21 mouse cellular contexts compared by ENCODE assay signal in the genomic region with DNA sequence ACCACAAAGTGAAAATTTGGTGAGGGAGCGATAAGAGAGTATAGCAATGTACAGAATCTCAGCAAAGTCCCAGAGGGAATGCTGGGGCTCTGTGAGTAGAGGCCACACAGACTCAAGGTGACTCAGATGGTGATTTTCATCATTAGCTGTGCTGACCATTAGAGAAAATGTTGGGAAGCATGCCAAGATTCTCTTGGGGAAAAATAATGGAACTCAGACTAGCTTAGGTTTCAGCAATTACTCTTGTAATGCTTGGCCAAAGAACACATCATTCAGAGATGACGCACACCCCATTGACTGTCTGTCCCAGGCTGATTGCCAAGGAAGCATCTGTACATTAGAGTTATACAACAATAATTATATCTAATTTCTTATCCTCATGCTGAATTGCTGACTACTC.
DNase-seq lines count a peak whose midpoint lies in the region; ATAC-seq and TF ChIP-seq lines count a peak whose summit lies in the region.
"Had no signal": no experiment of that assay in that cellular context is flagged by ENCODE, and none has a peak within 500 bp of the region (broad histone marks: within the 10 kb centered on the region; RNA-seq: fewer than 3 reads in every experiment).

No protein-coding gene starts in this region.

- no peak overlapping the region for H3K27ac ChIP-seq in forebrain, embryonic 12.5 days
- no peak overlapping the region for H3K27ac ChIP-seq in forebrain, embryonic 11.5 days (ENCODE audit: low read depth, low read length)
- no peak overlapping the region for H3K27ac ChIP-seq in kidney, postnatal 0 days
- H3K27ac ChIP-seq in kidney, embryonic 16.5 days (ENCODE audit: low read length) = no peak overlapping the region
- no peak overlapping the region for H3K27ac ChIP-seq in neural tube, embryonic 13.5 days (replicated peaks)
- H3K27ac ChIP-seq: layer of hippocampus, adult 2 months; limb, embryonic 13.5 days; liver, embryonic 13.5 days had no signal

- no peaks in the 10 kb centered on the region for H3K9me3 ChIP-seq in forebrain, embryonic 12.5 days
- no peaks in the 10 kb centered on the region for H3K9me3 ChIP-seq in forebrain, embryonic 11.5 days (ENCODE audit: control insufficient read depth, low read length)
- no peaks in the 10 kb centered on the region for H3K9me3 ChIP-seq in kidney, postnatal 0 days (replicated peaks; ENCODE audit: low read length)
- H3K9me3 ChIP-seq in kidney, embryonic 16.5 days (ENCODE audit: low read length) = no peaks in the 10 kb centered on the region
- H3K9me3 ChIP-seq in neural tube, embryonic 13.5 days = no peaks in the 10 kb centered on the region
- H3K9me3 ChIP-seq: limb, embryonic 13.5 days; liver, embryonic 13.5 days; megakaryocyte, embryonic 14.5 days had no signal

- no peaks in the 10 kb centered on the region for H3K4me1 ChIP-seq in forebrain, embryonic 12.5 days
- no peaks in the 10 kb centered on the region for H3K4me1 ChIP-seq in forebrain, embryonic 11.5 days (replicated peaks; ENCODE audit: control insufficient read depth, insufficient read depth, low read length)
- H3K4me1 ChIP-seq in kidney, postnatal 0 days (replicated peaks; ENCODE audit: insufficient read depth, low read length) = no peaks in the 10 kb centered on the region
- H3K4me1 ChIP-seq in kidney, embryonic 16.5 days (ENCODE audit: insufficient read depth, low read length) = no peaks in the 10 kb centered on the region
- no peaks in the 10 kb centered on the region for H3K4me1 ChIP-seq in neural tube, embryonic 13.5 days (replicated peaks)
- H3K4me1 ChIP-seq: limb, embryonic 13.5 days; liver, embryonic 13.5 days; megakaryocyte, embryonic 14.5 days had no signal

- H3K36me3 ChIP-seq in forebrain, embryonic 12.5 days (replicated peaks) = no peaks in the 10 kb centered on the region
- no peaks in the 10 kb centered on the region for H3K36me3 ChIP-seq in forebrain, embryonic 11.5 days (ENCODE audit: control insufficient read depth, insufficient read depth, low read length)
- H3K36me3 ChIP-seq in kidney, postnatal 0 days (ENCODE audit: insufficient read depth, low read length) = no peaks in the 10 kb centered on the region
- H3K36me3 ChIP-seq in kidney, embryonic 16.5 days (ENCODE audit: insufficient read depth, low read length) = no peaks in the 10 kb centered on the region
- H3K36me3 ChIP-seq in neural tube, embryonic 13.5 days = no peaks in the 10 kb centered on the region
- H3K36me3 ChIP-seq: limb, embryonic 13.5 days; liver, embryonic 13.5 days had no signal

- no peak overlapping the region for H3K4me2 ChIP-seq in forebrain, embryonic 12.5 days
- H3K4me2 ChIP-seq in forebrain, embryonic 11.5 days (ENCODE audit: low read depth, low read length, severe bottlenecking) = no peak overlapping the region
- no peak overlapping the region for H3K4me2 ChIP-seq in kidney, postnatal 0 days (ENCODE audit: low read length)
- H3K4me2 ChIP-seq in kidney, embryonic 16.5 days (replicated peaks; ENCODE audit: low read depth, low read length) = no peak overlapping the region
- no peak overlapping the region for H3K4me2 ChIP-seq in neural tube, embryonic 13.5 days
- H3K4me2 ChIP-seq: limb, embryonic 13.5 days; liver, embryonic 13.5 days had no signal

- H3K27me3 ChIP-seq in forebrain, embryonic 12.5 days = no peaks in the 10 kb centered on the region
- no peaks in the 10 kb centered on the region for H3K27me3 ChIP-seq in forebrain, embryonic 11.5 days (ENCODE audit: control insufficient read depth, insufficient read depth, low read length)
- H3K27me3 ChIP-seq in kidney, postnatal 0 days (ENCODE audit: insufficient read depth, low read length) = no peaks in the 10 kb centered on the region
- H3K27me3 ChIP-seq in kidney, embryonic 16.5 days (ENCODE audit: insufficient read depth, low read length) = no peaks in the 10 kb centered on the region
- H3K27me3 ChIP-seq in neural tube, embryonic 13.5 days = no peaks in the 10 kb centered on the region
- H3K27me3 ChIP-seq: limb, embryonic 13.5 days; liver, embryonic 13.5 days; megakaryocyte, embryonic 14.5 days; Patski had no signal

- peak; percentile 49; the same call in 1 of the 2 replicates for ATAC-seq in forebrain, embryonic 12.5 days (ENCODE audit: low FRiP score)
- no peak for ATAC-seq in forebrain, embryonic 11.5 days (replicated peaks; ENCODE audit: low FRiP score)
- ATAC-seq in kidney, postnatal 0 days (replicated peaks; ENCODE audit: low FRiP score, low read depth) = no peak
- ATAC-seq in kidney, embryonic 16.5 days (ENCODE audit: low FRiP score, low TSS enrichment) = no peak
- ATAC-seq in neural tube, embryonic 13.5 days (ENCODE audit: low read depth) = peak; percentile 61; the same call in 1 of the 2 replicates
- ATAC-seq: CD4-positive, CD25-positive, alpha-beta regulatory T cell, adult 4 months; Patski had no signal

- H3K4me3 ChIP-seq in forebrain, embryonic 12.5 days (replicated peaks) = no peak overlapping the region
- no peak overlapping the region for H3K4me3 ChIP-seq in forebrain, embryonic 11.5 days (ENCODE audit: low read depth, low read length)
- H3K4me3 ChIP-seq in kidney, postnatal 0 days (replicated peaks; ENCODE audit: low read depth, low read length) = no peak overlapping the region
- no peak overlapping the region for H3K4me3 ChIP-seq in kidney, embryonic 16.5 days (ENCODE audit: low read length)
- H3K4me3 ChIP-seq in neural tube, embryonic 13.5 days = no peak overlapping the region
- H3K4me3 ChIP-seq: layer of hippocampus, adult 2 months; limb, embryonic 13.5 days; liver, embryonic 13.5 days; megakaryocyte, embryonic 14.5 days had no signal

- no peak for TF ChIP-seq CTCF in kidney, postnatal 0 days (IDR thresholded peaks at IDR 0.05; ENCODE audit: low read depth)

- no peak overlapping the region for H3K9ac ChIP-seq in forebrain, embryonic 12.5 days
- H3K9ac ChIP-seq in forebrain, embryonic 11.5 days (ENCODE audit: low read length) = no peak overlapping the region
- no peak overlapping the region for H3K9ac ChIP-seq in kidney, postnatal 0 days (ENCODE audit: low read depth, low read length)
- no peak overlapping the region for H3K9ac ChIP-seq in kidney, embryonic 16.5 days (replicated peaks; ENCODE audit: low read length)
- no peak overlapping the region for H3K9ac ChIP-seq in neural tube, embryonic 13.5 days
- H3K9ac ChIP-seq: limb, embryonic 13.5 days; liver, embryonic 13.5 days had no signal

- no peak for DNase-seq in forebrain, embryonic 11.5 days (ENCODE audit: low spot score)
- peak; percentile 4 for DNase-seq in kidney, postnatal 0 days (ENCODE audit: low spot score)
- no peak for DNase-seq in neural tube, embryonic 10.5 days (ENCODE audit: extremely low spot score, low spot score)
- DNase-seq in adrenal gland, adult (ENCODE audit: inconsistent age in 2 of 2, low spot score in 1 of 2) = no peak
- DNase-seq: adrenal gland, adult 2 months; cerebellum, adult 18-20 months; cerebellum, postnatal 36 days; kidney, adult 2 months; kidney, postnatal 14 days; liver, embryonic 13.5 days; lung, adult 2 months; lung, postnatal 36 days; thymus, postnatal 14 days had no signal

- 84% methylated on average over 2 of the region's 2 CpGs for WGBS in forebrain, embryonic 12.5 days
- 81% methylated on average over 2 of the region's 2 CpGs for WGBS in forebrain, embryonic 11.5 days
- WGBS in kidney, postnatal 0 days = 74% methylated on average over 2 of the region's 2 CpGs
- 81% methylated on average over 2 of the region's 2 CpGs for WGBS in kidney, embryonic 16.5 days
- WGBS in neural tube, embryonic 13.5 days = 76% methylated on average over 2 of the region's 2 CpGs

Comparison
In these comparisons a context has a peak if more than half of its experiments do, and no peak if none do; other contexts are left out.
1. ATAC-seq: peak in forebrain, embryonic 12.5 days (single experiment) and neural tube, embryonic 13.5 days (single experiment); none in forebrain, embryonic 11.5 days (single experiment), kidney, postnatal 0 days (single experiment) and kidney, embryonic 16.5 days (single experiment).